Mouse (Mus musculus) neural tube, embryonic 11.5 days (tissue): ENCODE results near the gene Eif3k. TPM values are rescaled to one million over a fixed set of nuclear protein-coding genes. Genes with fewer than 3 reads are reported as not detected.

Experiments used
- ATAC-seq: fragments of 200-750 bp; cut with Nextera tagmentation; 2 replicates; pipeline ENCODE4 v1.8.0; 2017; ENCODE audit warnings: moderate number of reproducible peaks, mild to moderate bottlenecking, moderate TSS enrichment, moderate library complexity; ENCODE audit not compliant: insufficient read depth, low FRiP score, low TSS enrichment
- DNase-seq: peaks from one replicate; pipeline ENCODE4 v3.0.0-alpha.2; 2015; ENCODE audit warnings: low spot score
- H3K27ac ChIP-seq: fragments of 300-500 bp; sonication (generic); 2 replicates; pipeline ENCODE4 v1.5.1; 2014; ENCODE audit warnings: low read depth, mild to moderate bottlenecking, low read length
- H3K27me3 ChIP-seq: fragments of 300-500 bp; sonication (generic); 2 replicates; pipeline ENCODE4 v1.6.1; 2014; ENCODE audit warnings: mild to moderate bottlenecking, low read length, mixed read lengths; ENCODE audit not compliant: control insufficient read depth, insufficient read depth
- H3K36me3 ChIP-seq: fragments of 300-500 bp; sonication (generic); 2 replicates; pipeline ENCODE4 v1.6.1; 2014; ENCODE audit warnings: mild to moderate bottlenecking, low read length, moderate library complexity, mixed read lengths; ENCODE audit not compliant: control insufficient read depth, insufficient read depth
- H3K4me1 ChIP-seq: fragments of 300-500 bp; sonication (generic); 2 replicates; pipeline ENCODE4 v1.6.1; 2014; ENCODE audit warnings: low read length, mixed read lengths; ENCODE audit not compliant: control insufficient read depth, insufficient read depth
- H3K4me2 ChIP-seq: fragments of 300-500 bp; sonication (generic); 2 replicates; pipeline ENCODE4 v1.6.1; 2014; ENCODE audit warnings: low read depth, mild to moderate bottlenecking, moderate library complexity
- H3K4me3 ChIP-seq: fragments of 300-500 bp; sonication (generic); 2 replicates; pipeline ENCODE4 v1.5.1; 2014; ENCODE audit warnings: low read depth, low read length
- H3K9ac ChIP-seq: fragments of 300-500 bp; sonication (generic); 2 replicates; pipeline ENCODE4 v1.6.1; 2014; ENCODE audit warnings: mild to moderate bottlenecking, low read length
- H3K9me3 ChIP-seq: fragments of 300-500 bp; sonication (generic); 2 replicates; pipeline ENCODE4 v1.6.1; 2016; ENCODE audit warnings: low read length; ENCODE audit not compliant: control insufficient read depth
- whole genome bisulfite sequencing: fragments of 180-500 bp; shearing (Covaris S2); extraction: QIAGEN DNeasy Blood & Tissue Kit; methylation state at CpG from one replicate; pipeline ENCODE4 v1.1.7; 2014; 5-methylcytosine and 5-hydroxymethylcytosine counted together
- polyA plus RNA-seq: library from polyadenylated mRNA; unstranded; fragments of >200 nt; fragmentation: Nextera tagmentation; extraction: Ambion mirVana; gene quantifications from 2 replicates; pipeline ENCODE4 v1.2.1, GENCODE M21; 2014

Gene Eif3k
- polyA plus RNA-seq, 1 experiment from 2014 or later = 383 TPM

GRCm38 (mm10) chr7:28957997-28958725 lies 23.5 kb downstream of the Eif3k start:
- Histone ChIP-seq H3K27me3 (no peaks in the 10 kb centered on the region), H3K27ac (no peak overlapping the region), H3K4me1 (peaks cover 41% of the 10 kb centered on the region), H3K4me2 (no peak overlapping the region), H3K9me3 (no peaks in the 10 kb centered on the region), H3K9ac (no peak overlapping the region), H3K36me3 (no peaks in the 10 kb centered on the region), H3K4me3 (no peak overlapping the region)
- no peak for ATAC-seq
- 92% methylated on average over 1 of the region's 1 CpGs for WGBS
- no peak for DNase-seq

- no peaks in the 10 kb centered on the region for H3K27me3 ChIP-seq
- no peak overlapping the region for H3K9ac ChIP-seq
- H3K4me2 ChIP-seq = no peak overlapping the region
- no peaks in the 10 kb centered on the region for H3K9me3 ChIP-seq
- peaks cover 47% of the 10 kb centered on the region for H3K4me1 ChIP-seq
- H3K27ac ChIP-seq = no peak overlapping the region
- WGBS = 80% methylated on average over 6 of the region's 6 CpGs
- ATAC-seq (no peak), DNase-seq (no peak)
- no peaks in the 10 kb centered on the region for H3K36me3 ChIP-seq
- no peak overlapping the region for H3K4me3 ChIP-seq
Observed at GRCm38 (mm10) chr7:28957286-28957685, 24.4 kb downstream of the Eif3k start.

- no peaks in the 10 kb centered on the region for H3K9me3 ChIP-seq
- DNase-seq (no peak), ATAC-seq (no peak)
- no peak overlapping the region for H3K9ac ChIP-seq
- H3K4me2 ChIP-seq = no peak overlapping the region
- H3K4me3 ChIP-seq = no peak overlapping the region
- WGBS = 97% methylated on average over 1 of the region's 1 CpGs
- peaks cover 48% of the 10 kb centered on the region for H3K4me1 ChIP-seq
- no peak overlapping the region for H3K27ac ChIP-seq
- H3K27me3 ChIP-seq = no peaks in the 10 kb centered on the region
- no peaks in the 10 kb centered on the region for H3K36me3 ChIP-seq
Observed at GRCm38 (mm10) chr7:28956270-28956669, 25.4 kb downstream of the Eif3k start.

GRCm38 (mm10) chr7:28955295-28955897 lies 26.3 kb downstream of the Eif3k start:
- WGBS = 72% methylated on average over 5 of the region's 5 CpGs
- H3K27me3 ChIP-seq = no peaks in the 10 kb centered on the region
- no peak overlapping the region for H3K4me2 ChIP-seq
- H3K4me3 ChIP-seq = no peak overlapping the region
- no peak overlapping the region for H3K9ac ChIP-seq
- no peak for ATAC-seq
- H3K36me3 ChIP-seq = no peaks in the 10 kb centered on the region
- H3K4me1 ChIP-seq = peaks cover 40% of the 10 kb centered on the region
- no peaks in the 10 kb centered on the region for H3K9me3 ChIP-seq
- no peak overlapping the region for H3K27ac ChIP-seq
- no peak for DNase-seq

GRCm38 (mm10) chr7:28954773-28955172 lies 26.9 kb downstream of the Eif3k start:
- Histone ChIP-seq H3K4me3 (no peak overlapping the region), H3K27me3 (no peaks in the 10 kb centered on the region), H3K4me2 (no peak overlapping the region), H3K36me3 (no peaks in the 10 kb centered on the region), H3K9ac (no peak overlapping the region), H3K27ac (no peak overlapping the region), H3K9me3 (no peaks in the 10 kb centered on the region), H3K4me1 (peaks cover 33% of the 10 kb centered on the region)
- DNase-seq (no peak), ATAC-seq (no peak)
- 76% methylated on average over 4 of the region's 4 CpGs for WGBS

DNA sequence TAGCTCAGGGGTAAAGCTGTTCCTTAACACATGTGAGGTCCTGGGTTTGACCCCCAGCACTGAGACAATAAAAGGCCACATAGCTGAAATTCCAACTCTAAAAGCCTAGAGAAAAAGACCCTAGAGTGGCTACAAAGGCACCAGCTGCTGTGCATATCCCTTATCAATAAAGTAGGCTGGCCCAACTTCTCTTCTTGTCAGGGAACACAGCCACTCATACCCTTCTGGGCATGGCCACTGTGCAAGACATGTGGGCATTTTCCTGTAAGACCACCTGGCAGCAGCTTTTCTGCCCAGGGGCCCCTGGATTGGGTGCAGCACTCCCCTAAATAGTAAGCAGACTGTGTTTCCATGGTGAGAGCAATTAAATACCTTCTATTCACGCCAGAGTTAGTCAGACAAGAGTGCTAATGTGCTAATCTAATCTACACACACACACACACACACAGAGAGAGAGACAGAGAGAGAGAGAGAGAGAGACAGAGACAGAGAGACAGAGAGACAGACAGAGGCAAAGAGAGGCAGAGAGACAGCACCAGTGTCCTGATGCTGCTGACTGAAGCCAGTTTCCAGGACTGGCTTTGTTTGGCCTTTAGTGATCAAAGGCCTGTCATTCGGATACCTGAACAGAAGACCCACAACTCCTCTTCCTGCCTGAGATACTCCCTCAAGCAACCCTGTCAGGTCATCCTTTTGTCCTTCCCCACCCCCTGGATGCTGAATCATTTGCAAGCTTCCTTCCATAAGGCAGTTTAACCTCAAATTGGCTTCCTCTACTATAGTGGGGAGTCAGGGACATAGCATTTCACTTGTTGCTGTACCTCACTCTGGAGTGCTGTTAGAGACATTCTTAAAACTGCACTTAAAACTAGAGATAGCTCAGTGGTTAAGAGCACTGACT lies 27.9 kb downstream of the Eif3k start:
- ATAC-seq (peak; percentile 58; the same call in 1 of the 2 replicates), DNase-seq (peak; percentile 40)
- H3K4me2 ChIP-seq = peak overlapping the region; percentile 9; the same call in 1 of the 2 replicates
- 7% methylated on average over 2 of the region's 2 CpGs for WGBS
- no peaks in the 10 kb centered on the region for H3K9me3 ChIP-seq
- H3K4me3 ChIP-seq = no peak overlapping the region
- H3K4me1 ChIP-seq = peaks cover 26% of the 10 kb centered on the region
- peak overlapping the region; percentile 44; the same call in 1 of the 2 replicates for H3K27ac ChIP-seq
- no peaks in the 10 kb centered on the region for H3K27me3 ChIP-seq
- no peak overlapping the region for H3K9ac ChIP-seq
- no peaks in the 10 kb centered on the region for H3K36me3 ChIP-seq

GRCm38 (mm10) chr7:28952786-28953185 lies 28.9 kb downstream of the Eif3k start:
- DNase-seq (no peak), ATAC-seq (no peak)
- no peak overlapping the region for H3K4me2 ChIP-seq
- no peaks in the 10 kb centered on the region for H3K36me3 ChIP-seq
- H3K27ac ChIP-seq = no peak overlapping the region
- H3K4me1 ChIP-seq = peaks cover 23% of the 10 kb centered on the region
- WGBS = 52% methylated on average over 3 of the region's 3 CpGs
- H3K9me3 ChIP-seq = no peaks in the 10 kb centered on the region
- H3K9ac ChIP-seq = no peak overlapping the region
- H3K4me3 ChIP-seq = no peak overlapping the region
- H3K27me3 ChIP-seq = no peaks in the 10 kb centered on the region

- Histone ChIP-seq H3K27ac (no peak overlapping the region), H3K4me2 (no peak overlapping the region), H3K4me1 (peaks cover 18% of the 10 kb centered on the region), H3K27me3 (no peaks in the 10 kb centered on the region), H3K4me3 (no peak overlapping the region), H3K9ac (no peak overlapping the region), H3K36me3 (no peaks in the 10 kb centered on the region), H3K9me3 (no peaks in the 10 kb centered on the region)
- no peak for DNase-seq
- no peak for ATAC-seq
- WGBS = 95% methylated on average over 2 of the region's 2 CpGs
Observed at GRCm38 (mm10) chr7:28951764-28952163, 29.9 kb downstream of the Eif3k start.
